Mouse (Mus musculus): ENCODE results near the gene Kif26b.

Gene Kif26b

GRCm38 (mm10) chr1:178840311-178840710 is 311.4 kb downstream of the Kif26b start:
- DNase-seq (ENCODE audit: low spot score in 2 of 2) = no peak

GRCm38 (mm10) chr1:178844839-178845238 is 315.9 kb downstream of the Kif26b start:
- no peak for DNase-seq (ENCODE audit: low spot score in 2 of 2)

GRCm38 (mm10) chr1:178847569-178847968 is 318.6 kb downstream of the Kif26b start:
- no peak for DNase-seq (ENCODE audit: low spot score in 2 of 2)

GRCm38 (mm10) chr1:178848380-178849106 is 319.6 kb downstream of the Kif26b start:
- no peak for DNase-seq (ENCODE audit: low spot score in 2 of 2)

- DNase-seq (ENCODE audit: low spot score in 2 of 2) = no peak
Measured at GRCm38 (mm10) chr1:178850569-178850968, 321.6 kb downstream of the Kif26b start.

GRCm38 (mm10) chr1:178854936-178855335 is 326.0 kb downstream of the Kif26b start:
- no peak for DNase-seq (ENCODE audit: low spot score in 2 of 2)

- no peak for DNase-seq (ENCODE audit: low spot score in 2 of 2)
Measured at GRCm38 (mm10) chr1:178855974-178856373, 327.0 kb downstream of the Kif26b start.

- DNase-seq (ENCODE audit: low spot score in 2 of 2) = no peak
Measured at GRCm38 (mm10) chr1:178860671-178861391, 331.9 kb downstream of the Kif26b start.

GRCm38 (mm10) chr1:178861392-178861762 is 332.5 kb downstream of the Kif26b start:
- no peak for DNase-seq (ENCODE audit: low spot score in 2 of 2)

GRCm38 (mm10) chr1:178863756-178864155 is 334.8 kb downstream of the Kif26b start:
- no peak for DNase-seq (ENCODE audit: low spot score in 2 of 2)

GRCm38 (mm10) chr1:178864297-178864696 is 335.4 kb downstream of the Kif26b start:
- DNase-seq (ENCODE audit: low spot score in 2 of 2) = no peak

GRCm38 (mm10) chr1:178866757-178867156 is 337.8 kb downstream of the Kif26b start:
- no peak for DNase-seq (ENCODE audit: low spot score in 2 of 2)

GRCm38 (mm10) chr1:178871055-178871454 is 342.1 kb downstream of the Kif26b start:
- no peak for DNase-seq (ENCODE audit: low spot score in 2 of 2)

GRCm38 (mm10) chr1:178876926-178877325 is 348.0 kb downstream of the Kif26b start:
- no peak for DNase-seq (ENCODE audit: low spot score in 2 of 2)

GRCm38 (mm10) chr1:178878676-178879075 is 349.8 kb downstream of the Kif26b start:
- no peak for DNase-seq (ENCODE audit: low spot score in 2 of 2)

- no peak for DNase-seq (ENCODE audit: low spot score in 2 of 2)
Measured at GRCm38 (mm10) chr1:178880905-178881304, 352.0 kb downstream of the Kif26b start.

- no peak for DNase-seq (ENCODE audit: low spot score in 2 of 2)
Measured at GRCm38 (mm10) chr1:178886671-178887070, 357.7 kb downstream of the Kif26b start.

GRCm38 (mm10) chr1:178892376-178892775 is 363.5 kb downstream of the Kif26b start:
- no peak for DNase-seq (ENCODE audit: low spot score in 2 of 2)

GRCm38 (mm10) chr1:178893229-178894080 is 364.5 kb downstream of the Kif26b start:
- no peak for DNase-seq (ENCODE audit: low spot score in 2 of 2)

- no peak for DNase-seq (ENCODE audit: low spot score in 2 of 2)
Measured at GRCm38 (mm10) chr1:178894081-178894401, 365.1 kb downstream of the Kif26b start.

GRCm38 (mm10) chr1:178895674-178896073 is 366.7 kb downstream of the Kif26b start:
- no peak for DNase-seq (ENCODE audit: low spot score in 2 of 2)

GRCm38 (mm10) chr1:178910951-178911350 is 382.0 kb downstream of the Kif26b start:
- no peak for DNase-seq (ENCODE audit: low spot score in 2 of 2)

Measured in natural killer cell, adult 2 months (primary cell).